Mouse (Mus musculus): ENCODE measurements around the gene Snx29.

The Snx29 gene

DNA sequence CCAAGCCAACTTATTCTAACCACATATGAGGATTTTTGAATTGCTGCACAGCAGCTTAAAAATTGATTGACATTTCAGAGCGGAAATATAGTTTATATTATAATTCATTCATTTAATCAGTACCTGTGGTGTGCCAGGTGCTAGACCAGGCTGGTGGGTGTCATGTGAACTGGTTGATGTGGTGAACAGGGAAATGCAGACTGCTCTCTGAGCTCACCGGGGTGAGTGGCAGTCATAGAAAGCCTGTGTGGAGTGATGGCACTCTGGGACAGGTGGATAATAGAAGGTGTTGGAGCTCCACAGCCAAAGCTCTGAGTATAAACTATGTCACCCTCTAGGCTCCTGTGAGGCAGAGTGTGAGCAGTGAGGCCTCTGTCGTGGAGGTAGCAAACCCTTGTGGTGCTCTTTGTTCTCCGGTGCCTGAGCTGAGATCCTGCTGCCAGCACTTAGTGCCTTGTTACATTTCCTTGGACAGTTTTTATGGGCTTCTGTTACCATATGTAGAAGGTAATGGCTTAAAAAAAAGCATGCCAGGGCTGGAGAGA is 324.1 kb downstream of the Snx29 start:
- DNase-seq = no peak

DNA sequence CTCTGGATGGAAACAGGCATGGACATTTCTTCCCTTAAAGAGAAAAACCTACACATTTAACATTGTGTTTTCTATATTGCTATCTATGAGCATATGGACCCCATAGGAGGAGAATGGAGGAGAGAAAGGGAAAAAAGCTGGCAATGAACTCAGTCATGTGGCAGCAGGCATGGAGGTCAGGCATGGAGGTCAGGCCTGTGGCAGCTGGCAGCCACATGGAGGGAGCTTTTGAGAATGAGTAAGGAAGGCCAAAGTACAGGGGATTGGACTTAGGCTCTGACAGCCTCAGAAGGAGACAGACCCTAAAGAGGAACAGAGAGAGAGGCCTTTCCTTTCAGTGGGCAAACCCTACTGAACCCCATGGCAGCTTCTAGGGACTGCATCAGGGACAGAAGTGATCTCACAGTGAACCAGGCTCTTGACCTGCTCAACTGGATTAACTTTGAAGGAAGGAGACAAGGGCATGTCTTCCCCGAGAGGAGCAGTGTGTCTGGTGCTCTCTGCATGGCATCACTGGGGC is 325.5 kb downstream of the Snx29 start:
- no peak for DNase-seq

DNA sequence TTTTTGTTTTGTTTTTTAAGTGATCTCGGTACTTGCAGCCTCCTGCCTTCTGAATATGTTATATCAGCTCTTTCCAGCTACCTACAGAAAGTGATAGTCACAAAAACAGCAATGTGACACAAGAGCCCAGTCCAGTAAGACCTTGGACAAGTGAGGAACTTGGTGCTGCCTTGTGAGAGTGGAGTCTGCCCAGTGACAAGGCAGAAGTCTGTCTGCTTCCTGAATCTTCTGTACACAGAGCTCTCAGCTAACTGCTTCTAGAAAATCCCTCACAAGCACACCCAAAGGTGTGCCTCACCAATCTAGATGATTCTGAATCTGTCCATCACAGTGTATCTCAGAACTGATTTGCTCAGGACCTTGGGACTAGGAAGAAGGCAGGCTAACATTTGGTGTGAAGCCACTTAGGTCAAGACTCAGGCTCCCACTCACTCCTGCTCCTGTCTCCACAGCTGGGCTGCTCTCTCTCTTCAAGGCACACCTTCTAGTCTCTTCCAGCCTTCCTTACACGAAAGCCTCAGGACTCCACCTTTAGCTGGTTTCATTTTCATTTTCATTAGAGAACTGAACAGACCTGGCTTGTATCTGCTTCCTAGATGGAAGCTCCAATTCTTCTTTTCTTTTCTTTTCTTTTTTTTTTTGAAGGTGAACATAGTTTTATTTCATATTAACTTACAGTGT is 330.1 kb downstream of the Snx29 start:
- no peak for DNase-seq

DNA sequence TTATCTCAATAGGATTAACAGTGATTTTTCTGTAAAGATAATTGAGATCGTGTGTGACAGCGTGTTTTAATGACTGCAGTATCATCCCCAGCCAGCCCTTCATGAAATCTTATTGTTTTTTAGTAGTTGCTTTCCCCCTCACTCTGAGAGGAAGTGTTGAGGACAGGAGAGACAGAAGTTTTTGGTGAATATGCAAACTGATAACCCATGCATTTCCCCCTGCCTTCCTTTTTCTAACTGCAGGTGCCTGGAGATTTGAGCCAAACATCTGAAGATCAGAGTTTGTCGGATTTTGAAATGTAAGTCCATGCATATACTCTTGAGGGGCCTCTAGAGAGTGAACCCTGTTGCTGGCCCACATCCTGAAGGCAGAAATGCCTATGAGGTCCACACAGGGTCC is 333.2 kb downstream of the Snx29 start:
- no peak for DNase-seq

DNA sequence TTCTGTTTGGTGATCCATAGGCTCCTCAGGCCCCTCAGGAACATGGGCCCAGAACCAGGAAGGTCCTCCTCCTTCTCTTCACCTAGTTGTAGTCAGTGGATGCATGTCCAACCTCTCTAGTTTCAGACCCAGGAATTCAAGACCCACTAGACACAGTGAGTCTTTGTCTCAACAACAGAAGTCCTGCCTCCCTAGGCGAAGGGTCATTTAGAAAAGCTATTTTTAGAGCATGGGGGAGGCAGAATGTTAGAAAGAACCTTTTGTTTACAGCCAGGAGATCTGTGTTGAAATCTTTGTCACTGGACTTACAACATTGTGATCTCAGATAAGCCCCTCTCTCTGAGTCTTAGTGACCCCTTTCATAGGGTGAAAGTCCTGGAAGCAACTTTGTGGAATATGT is 334.4 kb downstream of the Snx29 start:
- no peak for DNase-seq

DNA sequence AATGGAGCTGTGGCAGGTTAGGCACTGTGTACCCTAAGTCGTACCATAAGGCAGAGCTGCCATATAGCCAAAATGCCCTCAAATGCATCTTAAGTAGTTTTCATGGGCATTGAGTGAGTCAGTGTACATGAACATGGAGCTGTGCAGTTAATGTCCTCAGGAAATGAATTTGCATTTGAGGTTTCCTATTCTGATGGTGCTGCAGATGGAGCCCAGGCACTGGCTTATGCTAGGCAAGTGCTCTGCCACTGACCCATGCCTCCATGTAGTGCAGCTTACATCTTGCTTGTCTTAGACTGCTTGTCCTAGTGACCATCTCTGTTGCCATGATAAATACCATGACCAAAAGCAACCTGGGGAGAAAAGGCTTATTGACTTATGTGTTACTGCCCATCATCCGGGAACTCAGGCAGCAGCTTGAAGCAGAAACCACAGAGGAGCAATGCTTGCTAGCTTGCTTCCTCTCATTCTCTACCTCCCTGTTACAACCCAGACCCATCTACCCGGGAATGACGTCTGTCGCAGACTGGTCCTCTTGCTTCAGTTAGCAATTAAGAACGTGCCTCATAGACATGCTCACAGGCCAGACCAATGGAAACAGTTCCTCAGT is 336.5 kb downstream of the Snx29 start:
- DNase-seq = no peak

DNA sequence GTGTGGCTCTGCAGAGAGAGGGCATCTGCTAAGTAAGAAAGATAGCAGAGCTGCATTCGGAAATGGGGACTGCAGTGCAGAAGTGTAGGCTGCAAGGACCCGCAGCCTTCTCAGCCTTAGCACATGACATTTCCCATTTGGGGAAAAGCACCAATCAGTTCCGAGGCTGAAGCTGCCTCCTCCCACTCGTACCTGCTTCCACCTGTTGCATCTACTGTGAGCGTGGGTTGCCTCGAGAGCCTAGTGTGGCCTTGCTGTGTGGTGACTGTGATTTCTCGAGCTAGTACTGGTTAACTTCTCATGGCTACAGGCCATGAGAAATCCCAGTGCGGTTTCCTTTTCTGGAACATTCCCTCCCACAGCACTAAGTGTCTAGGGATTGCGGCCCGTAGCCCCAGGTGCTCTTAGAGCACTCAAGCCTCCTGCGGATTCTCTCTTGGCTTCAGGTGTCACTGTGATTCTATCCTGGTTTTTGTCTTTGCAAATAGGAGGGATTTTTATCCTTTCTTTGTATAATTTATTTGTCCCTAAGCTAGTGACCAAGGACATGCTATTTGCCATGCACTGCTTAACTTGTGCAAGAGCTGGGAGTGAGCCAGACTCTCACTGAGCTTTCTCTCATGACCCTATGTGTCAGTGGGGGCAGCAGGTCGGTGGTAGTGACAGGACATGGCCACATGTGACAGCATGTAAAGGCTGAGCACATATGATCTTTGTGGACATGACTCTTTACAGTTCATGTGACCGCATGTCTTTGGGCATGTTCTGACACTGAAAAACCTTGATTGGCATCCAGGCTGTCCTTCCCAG is 342.4 kb downstream of the Snx29 start:
- DNase-seq = peak; percentile 41

DNA sequence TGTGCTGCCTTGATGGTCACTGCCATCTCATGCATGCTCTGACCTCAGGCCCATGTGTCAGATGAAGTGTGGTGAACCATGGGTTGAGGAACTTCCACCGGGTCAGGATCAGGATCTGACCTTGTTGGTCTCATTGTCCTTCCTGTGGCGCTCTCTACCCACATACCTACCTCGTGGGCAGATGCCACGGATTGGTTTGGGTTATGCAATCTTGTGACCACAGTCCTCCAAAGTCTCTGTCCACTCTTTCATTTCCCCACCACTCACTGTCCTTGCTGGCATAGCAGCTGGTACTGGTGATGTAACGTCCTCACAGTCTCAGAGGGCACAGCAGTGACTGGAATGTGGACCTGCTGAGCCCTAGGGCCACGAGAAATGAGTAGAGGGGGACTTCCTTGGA is 343.2 kb downstream of the Snx29 start:
- no peak for DNase-seq

DNA sequence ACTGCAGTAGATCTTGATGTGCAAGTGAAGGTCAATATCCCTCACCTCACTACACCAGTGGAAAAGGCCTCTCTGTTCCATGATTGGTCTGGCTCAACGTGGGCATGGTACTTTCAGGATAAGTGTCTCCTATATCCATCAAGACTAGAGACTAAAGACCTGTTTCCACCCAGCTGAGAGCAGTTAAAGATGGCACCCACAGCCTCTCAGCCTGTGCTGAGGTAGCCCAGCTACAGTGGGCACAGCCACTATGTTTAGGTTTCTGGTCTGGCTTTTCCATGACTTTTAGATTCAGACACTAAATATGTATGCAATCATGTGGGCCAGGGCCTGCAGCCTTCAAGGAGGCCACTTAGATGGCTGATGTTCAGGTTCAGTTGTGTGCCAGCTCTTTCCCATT is 345.7 kb downstream of the Snx29 start:
- no peak for DNase-seq

DNA sequence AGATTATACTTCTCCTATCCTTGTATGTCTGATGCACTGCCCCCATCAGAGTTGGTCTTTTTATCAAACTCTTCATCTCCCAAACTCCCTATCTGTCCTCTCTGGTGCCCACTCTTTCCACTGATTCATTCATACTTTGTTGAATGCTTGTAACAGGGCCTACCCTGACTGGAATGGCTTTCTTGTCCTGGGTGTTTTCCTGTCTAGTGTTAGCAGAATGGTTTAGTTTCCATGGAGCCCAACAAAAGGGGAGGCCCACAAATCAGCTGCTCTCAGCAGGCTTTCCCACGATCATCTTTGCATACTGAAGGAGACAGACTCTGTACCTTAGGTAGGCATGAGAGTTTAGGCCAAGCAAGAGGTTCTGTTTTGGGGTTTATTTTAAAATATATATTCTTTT is 346.2 kb downstream of the Snx29 start:
- no peak for DNase-seq

DNA sequence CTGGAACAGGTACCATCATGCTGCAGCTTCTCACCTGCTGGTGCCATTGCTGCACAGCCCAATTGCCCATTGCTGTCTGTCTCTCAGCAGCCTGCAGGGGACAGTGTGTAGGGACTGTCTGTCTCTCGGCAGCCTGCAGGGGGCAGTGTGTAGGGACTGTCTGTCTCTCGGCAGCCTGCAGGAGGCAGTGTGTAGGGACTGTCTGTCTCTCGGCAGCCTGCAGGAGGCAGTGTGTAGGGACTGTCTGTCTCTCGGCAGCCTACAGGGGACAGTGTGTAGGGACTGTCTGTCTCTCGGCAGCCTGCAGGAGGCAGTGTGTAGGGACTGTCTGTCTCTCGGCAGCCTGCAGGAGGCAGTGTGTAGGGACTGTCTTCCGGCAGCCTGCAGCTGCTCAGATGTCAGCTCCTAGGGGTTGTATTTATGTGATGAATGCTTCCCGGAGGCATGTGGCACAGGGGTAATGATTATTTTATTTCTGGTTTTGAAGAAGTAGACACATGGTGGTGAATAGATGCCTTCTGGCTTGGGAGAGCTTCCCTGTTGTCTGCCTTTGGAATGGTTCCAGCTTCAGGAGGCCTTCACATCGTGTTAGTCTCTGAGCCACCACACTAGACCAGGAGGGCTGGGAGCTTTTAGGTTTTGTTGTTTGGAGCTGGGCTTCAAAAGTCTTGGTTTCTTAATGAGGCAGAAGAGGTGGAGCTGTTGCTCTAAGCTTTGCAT is 347.7 kb downstream of the Snx29 start:
- DNase-seq = no peak

DNA sequence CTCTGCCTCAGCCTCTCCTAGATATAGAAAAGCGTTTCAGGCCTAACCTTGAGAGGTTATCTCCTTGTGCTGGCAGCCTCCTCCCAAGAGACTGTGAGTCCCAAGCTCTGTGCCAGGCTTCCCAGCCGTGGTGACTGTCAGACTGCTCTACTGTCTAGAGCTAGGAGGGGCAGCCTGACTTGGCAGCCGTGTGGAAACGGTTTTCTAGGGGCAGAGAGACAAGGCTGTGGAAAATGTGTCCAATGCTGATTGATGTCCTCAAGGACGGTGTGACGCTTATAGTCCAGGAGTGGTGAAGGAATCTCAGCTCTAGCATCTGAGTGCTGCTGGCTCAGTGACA is 348.2 kb downstream of the Snx29 start:
- no peak for DNase-seq

DNA sequence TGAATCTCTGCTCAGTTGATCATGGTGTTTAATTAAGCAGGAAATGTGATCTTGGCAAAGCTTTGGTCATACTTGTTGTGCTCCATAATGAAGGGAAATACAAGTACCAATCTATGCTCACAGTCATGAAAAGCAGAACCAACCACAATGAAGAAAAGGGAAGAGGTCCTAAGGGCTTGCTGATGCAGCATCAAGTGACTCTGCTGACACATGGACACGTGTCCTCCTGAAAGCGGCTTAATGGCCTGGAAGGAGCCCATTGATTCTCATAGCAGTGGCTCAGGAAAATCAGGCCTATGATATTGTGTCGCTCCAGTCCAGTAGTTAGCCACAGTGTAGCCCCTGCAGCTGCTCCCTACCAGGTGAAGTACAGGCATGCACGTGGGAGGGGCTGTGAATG is 353.3 kb downstream of the Snx29 start:
- DNase-seq = no peak

DNA sequence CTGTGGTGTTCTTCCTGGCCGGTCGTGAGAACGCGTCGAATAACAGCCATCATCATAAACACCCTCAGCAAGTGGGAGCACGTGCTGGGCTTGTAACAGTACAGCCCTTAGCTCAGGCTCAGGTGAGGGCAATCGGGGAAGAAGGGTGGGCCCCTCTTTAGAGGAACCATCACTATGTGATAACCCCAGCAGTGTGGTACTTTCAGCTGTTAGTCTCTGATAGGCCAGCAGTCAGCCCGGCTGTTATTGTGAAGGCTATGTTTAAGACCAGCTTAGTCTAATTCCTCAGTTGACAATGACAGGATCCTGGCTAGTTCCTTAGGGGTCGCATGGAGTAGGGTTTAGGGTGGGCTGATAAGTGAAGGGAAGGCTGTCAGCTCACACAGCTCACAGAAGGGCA is 362.6 kb downstream of the Snx29 start:
- DNase-seq = no peak

DNA sequence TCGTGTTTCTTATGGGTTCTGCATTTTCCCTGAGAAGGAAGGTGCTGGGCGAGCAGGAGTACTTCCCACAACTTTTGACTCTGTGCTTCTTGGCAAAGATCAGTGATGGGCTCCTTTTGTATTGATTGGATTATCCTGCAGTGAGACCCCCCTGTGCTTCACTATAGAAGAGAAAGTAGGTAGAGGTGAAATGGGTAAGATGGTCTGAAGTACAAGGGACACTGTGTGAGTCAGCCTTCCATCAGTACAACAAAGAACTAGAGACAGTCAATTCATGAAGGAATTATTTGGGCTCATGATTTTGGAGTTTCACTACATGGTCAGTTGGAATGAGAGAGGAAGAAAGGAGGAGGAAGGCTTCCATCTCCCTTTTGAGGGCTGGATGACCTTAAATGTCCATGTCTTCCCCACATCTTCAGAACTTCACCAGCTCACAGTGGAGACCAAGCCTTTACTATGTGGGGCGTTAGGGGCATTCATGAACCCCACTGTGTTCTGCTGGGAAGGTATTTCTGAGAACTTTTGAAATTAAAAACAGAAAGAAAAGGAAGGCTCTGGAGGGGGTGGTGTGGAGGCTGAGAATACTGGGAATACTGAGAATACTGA is 363.1 kb downstream of the Snx29 start:
- DNase-seq = no peak

DNA sequence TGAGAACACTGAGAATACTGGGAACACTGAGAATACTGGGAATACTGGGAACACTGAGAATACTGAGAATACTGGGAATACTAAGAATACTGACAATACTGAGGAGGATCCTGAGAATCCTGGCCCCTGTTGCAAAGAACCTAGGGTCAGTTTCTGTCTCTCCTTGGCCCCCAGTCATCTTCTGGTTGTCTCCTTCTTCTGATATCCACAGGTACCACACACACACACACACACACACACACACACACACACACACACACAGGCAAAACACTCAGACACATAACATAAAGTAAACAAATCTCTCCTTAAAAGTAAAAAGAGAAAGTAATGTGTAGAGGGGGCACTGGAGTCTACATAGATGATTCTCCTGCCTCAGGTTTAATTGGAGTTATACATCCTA is 365.1 kb downstream of the Snx29 start:
- no peak for DNase-seq

DNA sequence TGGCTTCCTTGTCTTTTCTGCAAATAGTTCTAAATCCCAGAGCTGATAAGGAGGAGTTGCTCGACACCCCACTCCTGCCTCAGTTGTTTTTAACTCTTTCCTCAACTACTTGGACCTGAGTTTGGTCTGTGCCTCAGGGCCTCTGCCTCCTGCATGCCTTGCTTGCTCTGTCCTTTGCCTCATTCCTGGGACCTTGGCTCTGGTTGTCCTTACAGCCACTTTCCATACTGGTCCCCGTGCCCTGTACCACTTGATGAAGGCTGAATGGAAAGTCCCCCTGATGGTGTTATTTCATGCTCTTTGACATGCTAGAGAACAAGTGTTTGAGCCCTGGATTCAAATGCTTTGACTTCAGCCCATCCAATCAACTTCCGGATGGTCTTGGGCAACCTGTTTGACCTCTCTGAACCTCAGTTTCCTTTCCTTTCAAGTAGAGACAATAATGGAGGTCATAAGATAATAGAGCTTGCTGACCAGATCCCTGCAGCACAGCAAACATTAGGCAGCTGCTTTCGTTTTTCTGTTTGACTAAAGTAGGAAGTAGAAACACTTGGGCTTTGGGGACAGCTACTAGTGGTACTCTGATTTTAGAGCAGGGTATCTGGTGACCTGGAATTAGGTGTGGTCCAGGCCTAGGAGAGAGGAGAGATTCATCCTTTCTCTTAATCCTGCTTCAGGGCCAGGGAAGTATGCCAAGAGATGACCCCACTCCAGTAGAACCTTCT is 365.7 kb downstream of the Snx29 start:
- no peak for DNase-seq

DNA sequence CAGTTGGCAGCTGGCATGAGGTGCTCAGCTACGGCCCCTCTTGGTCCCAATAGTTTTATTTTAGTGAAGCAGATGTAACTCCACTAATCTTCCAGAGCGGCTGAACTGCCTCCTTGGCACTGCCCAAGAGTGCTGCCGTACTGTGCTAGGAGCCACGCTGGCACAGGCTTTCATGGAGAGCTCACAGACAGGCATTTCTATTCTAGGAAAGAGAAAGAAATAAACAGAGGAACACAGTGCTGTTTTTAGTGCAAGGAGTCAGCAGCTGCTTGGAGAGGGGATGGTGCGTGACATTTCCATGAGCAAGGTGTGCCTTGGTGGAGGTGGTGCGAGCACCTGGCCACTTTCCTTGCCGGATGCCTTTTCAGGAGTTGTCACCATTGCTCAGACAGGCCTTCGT is 367.4 kb downstream of the Snx29 start:
- DNase-seq = peak; percentile 47

DNA sequence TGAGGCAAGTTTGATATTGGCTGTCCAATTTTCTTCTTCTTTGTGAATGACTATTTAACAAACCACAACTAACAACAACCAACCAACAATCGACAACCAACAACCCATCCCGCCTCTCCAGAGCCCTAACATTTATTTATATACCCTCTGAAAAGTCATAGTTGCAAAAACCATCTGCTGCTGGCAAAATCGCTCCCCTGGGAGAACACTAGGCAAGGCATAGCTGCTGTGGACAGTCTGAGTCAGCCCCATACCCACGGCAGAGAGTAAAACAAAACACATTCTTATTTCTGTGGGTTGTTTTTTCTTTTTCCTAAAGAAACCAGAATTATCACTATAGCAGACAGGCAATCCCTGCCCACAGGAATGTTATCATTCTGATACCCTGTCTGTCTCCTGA is 368.0 kb downstream of the Snx29 start:
- DNase-seq = peak; percentile 54

DNA sequence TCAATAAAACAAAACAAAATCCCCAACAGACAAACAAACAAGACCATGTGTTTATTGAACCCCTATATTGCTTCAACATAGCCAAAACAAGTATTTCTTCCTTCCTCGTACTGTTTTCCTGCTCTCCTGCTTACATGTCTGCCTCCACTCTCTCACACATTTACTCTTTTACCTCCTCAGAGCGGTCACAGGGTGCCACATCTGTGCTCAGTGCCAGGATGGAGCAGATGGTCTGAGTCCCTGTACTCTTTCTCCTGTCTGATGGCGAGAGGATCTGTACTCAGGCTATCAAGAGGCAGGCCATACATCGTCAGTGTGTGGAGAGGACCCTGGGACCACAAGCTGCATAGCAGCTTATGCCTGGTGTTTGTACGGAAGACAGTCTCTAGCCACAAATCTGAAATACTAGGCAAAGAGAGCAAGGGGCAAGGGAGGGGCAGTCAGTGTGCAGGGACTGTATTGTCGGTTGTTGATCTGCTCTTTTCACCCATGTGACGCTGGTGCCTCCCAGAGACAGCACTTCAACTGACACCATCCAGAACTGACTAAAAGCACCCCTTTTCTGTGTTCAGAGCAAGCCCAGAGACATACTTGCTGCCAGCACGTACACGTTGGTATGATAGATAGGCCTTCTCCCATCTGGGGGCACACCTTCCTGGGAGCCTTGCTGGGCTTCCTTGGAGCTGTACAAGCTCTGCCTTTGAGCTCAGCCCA is 368.9 kb downstream of the Snx29 start:
- peak; percentile 20 for DNase-seq

DNA sequence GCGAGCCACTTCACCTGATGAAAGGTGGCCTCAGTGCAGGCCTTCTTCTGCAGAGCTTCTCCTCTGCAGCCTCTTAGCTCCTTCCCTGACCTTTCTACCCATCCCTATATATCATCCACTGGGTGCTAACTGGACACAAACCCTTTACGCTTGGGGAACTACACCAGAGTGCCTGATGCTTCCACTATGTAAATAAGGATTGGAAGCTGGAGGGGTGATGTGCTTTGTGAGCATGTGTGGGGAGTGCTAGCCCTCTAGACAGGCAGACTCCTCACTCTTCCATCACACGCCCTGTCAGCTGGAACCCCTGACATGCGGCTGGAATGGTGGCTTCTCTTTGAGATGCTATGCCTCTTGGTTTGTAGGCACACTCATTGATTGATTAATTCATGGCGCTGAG is 370.0 kb downstream of the Snx29 start:
- DNase-seq = no peak
